Mouse (Mus musculus) adrenal gland, postnatal 14 days (tissue): ENCODE data around the gene Cbx5. TPM values are rescaled to one million over a fixed set of nuclear protein-coding genes. Genes with fewer than 3 reads are reported as not detected.
"Not testable (repeated sequence)": the region's sequence is repeated elsewhere in the genome, so short reads cannot be mapped to it uniquely, and the experiment has no call there.

Experiments used
- DNase-seq: peaks from one replicate; pipeline ENCODE4 v3.0.0; 2021; ENCODE audit warnings: mixed read lengths
- total RNA-seq: library from RNA; stranded (reverse); gene quantifications from 2 replicates; pipeline ENCODE4 v1.2.3, GENCODE M21; 2021

The Cbx5 gene
- total RNA-seq, 1 experiment from 2014 or later, result 73.0 TPM

DNA sequence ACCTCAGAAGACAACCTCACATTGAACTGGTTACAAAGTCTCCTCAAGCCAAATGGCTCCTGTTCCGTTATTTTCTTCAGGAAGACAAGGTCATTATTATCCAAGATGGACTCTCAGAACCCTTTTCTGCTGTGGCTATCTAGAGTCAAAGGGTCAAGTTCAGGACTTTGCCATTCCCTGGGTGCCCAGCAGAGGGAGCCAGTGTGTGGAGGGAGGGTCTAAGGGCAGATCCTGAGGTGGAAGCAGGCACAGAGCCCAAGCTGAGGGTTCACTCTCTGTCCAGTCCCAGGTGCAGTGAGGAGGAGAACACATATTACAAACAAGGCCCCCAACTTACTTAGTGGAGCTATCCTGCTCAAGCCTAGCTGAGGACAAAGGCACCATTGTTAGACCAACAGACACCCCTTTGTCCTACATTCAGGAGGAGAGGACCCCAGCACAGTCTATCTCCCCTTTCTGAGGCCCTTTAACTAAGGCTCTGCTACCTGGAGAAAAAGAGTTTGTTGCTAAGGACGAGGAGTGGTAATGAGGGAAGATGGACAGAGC, 10.7 kb upstream of the Cbx5 start:
- peak; percentile 87 for DNase-seq

DNA sequence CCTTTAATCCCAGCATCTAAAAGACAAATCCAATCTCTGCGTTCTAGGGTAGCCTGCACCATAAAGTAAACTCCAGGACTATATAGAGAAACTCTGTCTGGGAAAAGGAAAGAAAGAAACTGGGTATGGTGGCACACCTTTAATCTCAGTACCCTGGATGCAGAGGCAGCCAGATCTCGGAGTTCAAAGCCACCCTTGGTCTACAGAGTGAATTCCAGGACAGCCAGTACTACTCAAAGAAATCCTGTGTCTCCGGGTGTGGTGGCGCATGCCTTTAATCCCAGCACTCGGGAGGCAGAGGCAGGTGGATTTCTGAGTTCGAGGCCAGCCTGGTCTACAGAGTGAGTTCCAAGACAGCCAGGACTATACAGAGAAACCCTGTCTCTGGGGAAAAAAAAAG, 9.9 kb upstream of the Cbx5 start:
- DNase-seq, result not testable (repeated sequence)

DNA sequence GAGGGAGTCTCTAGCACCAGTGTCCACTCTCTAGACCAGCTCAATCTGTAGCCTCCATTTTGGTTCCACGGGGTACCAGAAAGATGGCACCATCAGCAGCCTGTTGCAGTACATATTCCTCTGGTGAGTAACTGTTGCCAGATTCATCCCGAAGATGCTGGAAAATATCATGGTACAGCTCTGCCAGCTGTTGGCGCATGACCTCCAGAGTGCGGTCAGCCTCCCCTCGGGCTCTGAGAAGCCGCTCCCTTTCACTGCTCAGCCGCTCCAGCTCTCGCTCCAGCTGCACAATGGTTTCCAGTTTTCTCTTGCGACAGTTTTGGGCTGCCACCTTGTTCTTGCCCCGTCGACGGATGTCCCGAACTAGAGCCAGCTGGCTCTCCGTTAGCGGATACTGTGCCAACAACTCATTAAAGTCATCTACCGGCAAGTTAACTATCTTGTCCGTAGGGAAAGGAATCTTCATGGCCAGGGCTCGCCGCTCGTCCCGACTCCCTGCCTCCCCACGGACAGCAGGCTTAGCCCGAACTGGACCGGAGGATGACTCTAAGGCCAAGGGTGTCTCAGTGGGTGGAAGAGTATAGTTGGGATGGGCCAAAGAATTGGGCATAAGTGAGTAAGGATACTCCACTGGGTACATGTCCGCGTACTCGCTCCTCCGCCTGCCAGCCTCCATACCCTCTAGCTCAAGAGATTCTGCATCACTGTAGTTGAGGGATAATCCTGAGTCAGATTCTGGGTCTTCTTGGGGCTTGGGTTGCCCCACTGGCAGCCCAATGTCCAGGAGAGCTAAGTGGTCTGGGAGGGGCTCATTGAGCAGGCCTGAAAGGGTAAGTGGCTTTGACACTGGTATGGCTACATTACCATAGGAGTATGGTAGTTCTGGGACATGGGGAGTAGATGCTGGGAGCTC, 9.0 kb upstream of the Cbx5 start:
- DNase-seq, result peak; percentile 31

DNA sequence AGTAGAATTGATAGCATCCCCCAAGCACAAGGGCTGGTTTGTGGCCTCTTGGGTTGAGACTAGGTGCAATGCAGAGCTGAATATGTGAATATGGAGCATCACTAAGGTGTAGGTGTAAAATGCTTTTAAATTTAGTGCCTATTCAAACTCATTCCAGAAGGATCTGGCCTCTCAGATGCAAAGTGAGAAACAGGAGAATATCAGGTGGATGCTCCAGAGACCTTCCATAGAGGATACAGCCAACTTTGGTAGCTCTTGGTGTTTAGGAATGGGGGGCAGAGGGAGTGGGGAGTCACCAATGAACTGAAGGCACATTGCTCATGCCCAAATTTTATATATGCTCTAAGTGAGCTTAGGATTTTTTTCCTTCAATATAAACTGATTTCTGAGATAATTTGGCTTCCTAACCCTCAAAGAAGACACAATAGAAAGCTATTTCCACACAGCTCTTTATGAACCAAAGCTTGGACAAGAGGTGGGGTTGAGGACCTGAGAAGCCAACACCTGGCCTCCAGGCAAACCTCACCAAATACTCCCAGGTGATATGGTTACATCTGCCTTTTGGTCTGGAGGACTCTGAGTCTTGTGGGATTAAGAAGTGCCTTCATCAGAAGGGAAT, 8.3 kb upstream of the Cbx5 start:
- no peak for DNase-seq

DNA sequence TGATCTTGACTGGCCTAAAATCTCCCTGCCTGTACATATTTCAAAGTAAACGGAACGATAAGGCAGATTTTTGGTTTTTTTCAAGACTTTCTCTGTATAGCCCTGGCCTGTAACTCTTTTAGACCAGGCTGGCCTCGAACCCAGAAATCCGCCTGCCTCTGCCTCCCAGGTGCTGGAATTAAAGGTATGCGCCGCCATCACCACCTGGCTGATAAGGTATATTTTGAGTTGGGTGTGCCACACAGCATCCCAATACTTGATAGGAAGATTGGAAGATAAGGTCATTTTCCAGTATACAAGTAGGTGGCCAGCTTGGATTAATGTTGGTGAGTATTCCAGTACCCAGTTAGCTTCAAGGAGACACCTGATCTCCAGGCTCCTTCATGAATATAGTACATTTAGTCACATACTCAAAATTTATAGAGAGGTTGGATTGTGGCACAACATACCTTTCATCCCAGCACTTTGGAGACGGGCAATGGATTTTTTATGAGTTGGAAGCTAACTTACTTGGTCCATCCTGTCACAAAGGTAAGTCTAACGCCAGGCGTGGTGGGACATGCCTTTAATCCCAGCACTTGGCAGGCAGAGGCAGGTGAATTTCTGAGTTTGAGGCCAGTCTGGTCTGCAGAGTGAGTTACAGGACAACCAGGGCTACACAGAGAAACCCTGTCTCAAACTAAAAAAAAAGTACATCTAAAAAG, 7.6 kb upstream of the Cbx5 start:
- DNase-seq, result no peak

DNA sequence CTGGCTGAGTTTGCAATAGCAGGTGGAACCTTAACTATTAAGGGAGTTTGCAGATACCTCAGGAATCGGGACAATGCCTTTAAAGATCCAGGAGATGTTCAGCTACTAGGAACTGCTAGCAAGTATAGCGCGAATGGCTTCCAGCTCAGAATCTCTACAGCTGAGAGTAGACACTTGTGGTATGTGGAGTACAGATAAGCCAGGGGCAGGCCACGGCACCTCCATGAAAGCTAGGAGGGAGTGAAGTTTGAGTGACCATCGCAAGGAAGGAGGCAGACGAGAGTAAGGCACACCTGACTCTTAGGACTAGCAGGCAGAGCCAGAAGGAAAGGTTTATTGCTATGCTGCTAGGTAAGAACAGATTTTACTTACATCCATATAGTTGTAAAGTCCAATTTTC, 6.0 kb upstream of the Cbx5 start:
- no peak for DNase-seq

DNA sequence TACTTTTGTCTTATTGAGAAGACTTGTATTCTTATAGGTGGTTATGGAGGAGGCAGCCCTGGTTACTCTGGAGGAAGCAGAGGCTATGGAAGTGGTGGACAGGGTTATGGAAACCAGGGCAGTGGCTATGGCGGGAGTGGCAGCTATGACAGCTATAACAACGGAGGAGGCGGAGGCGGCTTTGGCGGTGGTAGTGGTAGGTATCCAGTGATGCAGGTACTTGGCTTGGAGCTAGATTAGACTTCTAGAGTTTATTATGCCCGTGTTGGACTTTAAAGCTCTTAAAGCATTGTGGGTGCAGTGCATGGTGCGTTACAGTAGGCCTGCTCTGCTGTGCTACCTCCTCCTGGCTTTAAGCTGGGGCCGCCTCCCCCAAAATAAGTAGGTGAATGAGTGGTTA, 3.3 kb upstream of the Cbx5 start:
- DNase-seq, result no peak

DNA sequence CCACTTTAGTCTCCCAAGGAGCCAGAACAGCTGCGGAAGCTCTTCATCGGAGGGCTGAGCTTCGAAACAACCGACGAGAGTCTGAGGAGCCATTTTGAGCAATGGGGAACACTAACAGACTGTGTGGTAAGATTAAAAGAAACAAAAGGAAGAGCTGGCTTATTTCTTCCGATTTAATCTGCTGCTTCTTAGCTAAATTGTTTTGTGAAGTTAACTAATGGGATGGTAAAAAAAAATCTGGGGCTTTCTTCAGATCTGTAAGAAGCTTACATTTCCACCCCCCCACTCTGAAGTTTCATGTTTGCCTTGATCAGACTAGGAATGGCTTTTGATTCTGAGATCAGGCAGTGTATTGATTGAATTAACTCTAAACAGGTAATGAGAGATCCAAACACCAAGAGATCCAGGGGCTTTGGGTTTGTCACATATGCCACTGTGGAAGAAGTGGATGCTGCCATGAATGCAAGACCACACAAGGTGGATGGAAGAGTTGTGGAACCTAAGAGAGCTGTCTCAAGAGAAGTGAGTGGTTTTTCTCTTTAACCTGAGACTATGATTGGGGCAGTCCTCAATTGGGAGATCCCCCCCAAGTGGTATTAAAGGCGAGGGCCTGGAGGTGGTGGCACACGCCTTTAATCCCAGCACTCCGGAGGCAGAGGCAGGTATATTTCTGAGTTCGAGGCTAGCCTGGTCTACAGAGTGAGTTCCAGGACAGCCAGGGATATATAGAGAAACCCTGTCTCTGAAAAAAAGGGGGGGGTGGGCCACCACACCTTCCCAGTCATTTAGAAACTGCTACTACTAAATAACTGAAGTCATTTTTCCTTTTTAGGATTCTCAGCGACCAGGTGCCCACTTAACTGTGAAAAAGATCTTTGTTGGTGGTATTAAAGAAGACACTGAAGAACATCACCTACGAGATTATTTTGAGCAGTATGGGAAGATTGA, 1.7 kb upstream of the Cbx5 start:
- DNase-seq, result not testable (repeated sequence)

DNA sequence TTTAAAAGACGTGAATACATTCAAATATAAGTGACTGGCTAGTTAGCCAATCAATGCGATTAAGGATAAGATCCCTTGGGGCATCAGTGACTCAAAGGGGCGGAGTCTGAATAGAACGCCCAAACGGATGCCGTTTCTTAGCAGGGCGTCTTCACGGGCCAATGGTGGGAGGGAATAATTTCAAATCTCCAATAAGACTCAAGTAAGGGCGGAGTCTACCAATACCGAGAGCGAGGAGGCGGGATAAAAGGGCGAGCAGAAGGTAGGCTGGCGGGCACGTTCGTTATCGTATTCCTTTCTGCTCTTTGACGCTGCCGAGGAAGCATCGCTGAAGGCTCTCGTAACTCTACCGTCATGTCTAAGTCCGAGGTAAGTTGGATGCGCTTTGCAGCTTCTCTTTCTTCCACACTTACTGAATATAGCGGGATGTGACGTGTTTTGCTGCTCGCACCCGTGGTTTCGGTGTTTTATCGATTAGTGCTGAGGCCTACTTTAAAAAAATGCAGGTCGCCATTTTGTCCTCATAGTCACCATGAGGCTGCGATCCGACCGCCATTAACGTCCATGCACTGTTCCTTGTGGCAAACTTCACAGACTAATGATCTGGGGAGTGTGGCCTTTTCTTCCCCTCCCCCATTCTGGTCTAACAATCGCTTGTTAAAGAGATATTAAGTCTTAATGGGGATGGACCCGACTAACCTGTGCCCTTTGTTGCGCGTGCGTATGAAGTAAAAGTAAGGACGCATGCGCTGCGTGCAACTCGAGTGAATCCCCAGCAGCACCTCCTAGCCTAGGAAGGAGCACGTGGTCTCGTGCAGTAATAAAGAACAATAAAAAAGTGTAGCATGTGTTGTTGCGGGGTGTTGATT, 778 bp upstream of the Cbx5 start, which contains the start of gene Hnrnpa1:
Hnrnpa1 (plus strand) TSS at position 273 of the 869 bp plus-strand sequence.
- DNase-seq, result peak; percentile 94

DNA sequence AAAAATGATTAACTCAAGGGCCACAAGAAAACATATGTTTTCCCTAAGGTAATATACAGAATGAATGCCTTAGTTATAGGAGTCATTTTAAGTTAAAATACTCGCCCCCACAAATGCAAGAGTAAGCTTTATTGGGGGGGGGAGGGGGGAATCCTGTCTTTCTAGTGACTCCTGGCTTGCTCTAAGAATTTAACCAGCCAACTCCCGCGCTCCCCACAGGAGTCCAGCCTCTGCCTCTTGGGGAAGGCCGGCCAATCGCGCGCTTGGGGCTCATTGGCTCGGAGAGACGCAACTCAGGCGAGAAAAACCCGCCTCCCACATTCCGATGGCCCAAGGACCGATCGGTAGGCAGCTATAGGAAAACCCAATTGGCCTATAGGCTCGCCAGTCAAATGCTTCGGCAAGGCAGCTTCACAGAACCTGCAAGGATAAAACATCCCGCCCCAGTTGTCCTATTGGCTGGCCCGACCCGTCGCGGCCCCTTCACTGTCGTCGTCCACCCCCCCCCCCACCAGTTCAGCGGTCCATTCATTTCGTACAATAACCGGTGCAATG, 409 bp downstream of the Cbx5 start:
- peak; percentile 96 for DNase-seq

DNA sequence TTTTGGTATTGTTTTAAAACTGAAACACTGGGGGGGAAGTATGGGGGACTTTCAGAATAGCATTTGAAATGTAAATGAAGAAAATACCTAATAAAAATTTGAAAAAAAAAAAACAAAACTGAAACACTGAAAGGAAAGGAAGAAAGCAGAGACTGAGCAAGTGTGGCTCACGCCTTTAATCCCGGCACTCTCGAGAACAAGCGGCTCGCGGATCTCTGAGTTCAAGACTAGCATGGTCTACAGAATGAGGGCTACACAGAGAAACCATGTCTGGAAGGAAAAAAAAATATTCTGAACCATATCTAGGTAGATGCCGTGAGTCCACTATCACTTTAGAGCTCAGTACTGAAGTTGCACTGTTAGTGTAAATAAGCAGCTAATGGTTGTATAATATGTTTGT, 2.3 kb downstream of the Cbx5 start:
- no peak for DNase-seq

DNA sequence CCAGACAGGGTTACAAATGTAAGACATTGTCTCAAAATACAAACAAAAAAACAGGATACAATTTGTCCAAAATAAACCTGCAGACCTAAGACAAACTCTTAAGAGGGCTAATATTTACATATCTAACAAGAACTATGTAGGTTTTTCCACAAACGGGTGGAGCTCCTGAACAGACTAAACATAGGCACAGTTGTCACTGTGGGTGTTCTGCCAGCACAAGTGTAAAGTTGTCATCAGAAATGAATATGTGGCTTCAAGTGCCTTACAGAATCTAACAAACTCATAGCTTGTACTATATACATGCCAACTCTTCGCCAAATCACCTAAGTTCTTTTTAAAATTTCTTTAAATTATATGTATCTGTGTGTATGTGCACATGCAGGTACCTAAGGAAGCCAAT, 6.5 kb downstream of the Cbx5 start:
- DNase-seq, result no peak

DNA sequence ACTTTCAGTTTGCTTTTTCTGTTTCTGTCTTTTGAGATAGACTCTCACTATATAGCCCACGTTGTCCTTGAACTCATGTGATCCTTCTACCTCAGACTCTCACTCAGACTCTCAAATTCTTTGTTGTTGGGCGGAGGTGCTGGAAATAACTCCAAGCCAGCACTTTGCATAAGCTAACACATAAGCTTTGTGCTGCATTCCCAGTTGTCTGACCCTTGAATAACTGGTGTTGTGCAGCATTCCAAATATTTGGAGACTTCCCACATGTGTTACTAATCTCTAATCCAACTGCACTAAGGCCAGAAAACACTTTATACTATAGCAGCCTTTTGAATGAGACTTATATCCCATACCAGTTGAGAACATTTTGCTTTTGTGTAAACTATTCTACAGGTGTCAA, 10.7 kb downstream of the Cbx5 start:
- no peak for DNase-seq

DNA sequence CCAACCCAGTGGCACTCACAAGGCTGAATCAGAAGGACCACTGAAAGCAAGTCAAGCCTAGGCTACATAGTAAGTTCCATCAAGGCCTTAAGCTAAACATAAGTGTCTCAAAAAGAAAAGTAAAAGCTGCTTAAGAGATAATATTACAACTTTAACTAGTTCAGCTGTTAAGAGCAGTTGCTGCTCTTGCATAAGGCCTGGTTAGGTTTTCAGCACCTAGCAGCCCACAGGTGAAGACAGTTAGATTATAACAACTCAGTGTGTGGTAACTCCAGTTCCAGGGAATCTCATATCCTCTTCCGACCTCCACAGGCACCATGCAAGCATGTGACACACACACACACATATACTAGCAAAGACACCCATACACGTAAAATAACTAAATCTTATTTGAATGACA, 12.0 kb downstream of the Cbx5 start:
- no peak for DNase-seq

DNA sequence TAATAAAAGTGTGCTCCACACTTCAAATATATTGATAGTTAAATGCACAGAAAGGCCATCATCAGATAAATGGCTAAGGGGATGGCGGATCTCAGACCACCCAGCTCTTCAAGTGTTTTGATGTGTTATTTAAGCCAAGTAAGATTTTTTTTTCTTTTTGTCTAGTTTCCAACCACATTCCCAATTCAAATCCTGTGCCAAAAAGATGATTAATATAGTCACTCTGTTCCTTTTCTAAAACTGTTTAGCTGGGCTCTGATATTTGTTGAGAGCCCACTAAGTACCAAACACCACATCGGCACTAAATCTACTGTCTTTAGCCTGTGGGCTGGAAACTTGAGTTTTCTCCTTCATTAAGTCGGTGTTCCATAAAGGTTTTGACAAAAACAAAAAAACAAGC, 12.6 kb downstream of the Cbx5 start:
- no peak for DNase-seq

DNA sequence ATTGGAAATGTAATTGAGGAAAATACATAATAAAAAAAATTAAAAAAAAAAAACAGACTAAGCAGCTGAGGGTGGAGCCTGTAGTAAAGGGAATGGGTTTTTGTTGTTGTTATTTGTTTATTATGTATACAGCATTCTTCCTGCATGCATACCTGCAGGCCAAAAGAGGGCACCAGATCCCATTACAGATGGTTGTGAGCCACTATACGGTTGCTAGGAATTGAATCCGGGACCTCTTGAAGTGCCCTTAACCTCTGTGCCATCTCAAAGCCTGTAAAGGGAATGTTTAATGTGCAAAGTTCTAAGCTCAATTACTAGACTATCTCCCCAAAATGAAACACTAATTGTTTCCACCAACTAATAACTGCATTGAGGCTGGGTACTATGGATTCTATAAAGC, 15.5 kb downstream of the Cbx5 start:
- DNase-seq, result no peak

DNA sequence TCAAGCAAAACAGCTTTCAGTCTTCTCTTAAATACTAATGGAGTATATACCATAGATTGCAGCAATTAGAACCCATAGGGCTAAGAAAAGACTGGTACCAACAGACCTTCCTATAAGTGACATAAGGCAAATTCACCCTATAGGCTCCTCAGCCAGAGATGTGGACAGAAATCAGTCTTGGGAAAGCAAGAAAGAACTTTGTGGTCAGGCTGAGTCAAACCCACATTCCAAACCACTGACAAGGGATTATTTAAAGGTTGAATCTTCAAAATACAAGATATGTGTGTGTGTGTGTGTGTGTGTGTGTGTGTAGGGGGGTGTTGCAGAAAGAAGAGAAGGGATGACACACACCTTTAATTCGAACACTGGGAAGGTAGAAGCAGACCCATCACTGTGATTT, 18.2 kb downstream of the Cbx5 start:
- peak; percentile 30 for DNase-seq

DNA sequence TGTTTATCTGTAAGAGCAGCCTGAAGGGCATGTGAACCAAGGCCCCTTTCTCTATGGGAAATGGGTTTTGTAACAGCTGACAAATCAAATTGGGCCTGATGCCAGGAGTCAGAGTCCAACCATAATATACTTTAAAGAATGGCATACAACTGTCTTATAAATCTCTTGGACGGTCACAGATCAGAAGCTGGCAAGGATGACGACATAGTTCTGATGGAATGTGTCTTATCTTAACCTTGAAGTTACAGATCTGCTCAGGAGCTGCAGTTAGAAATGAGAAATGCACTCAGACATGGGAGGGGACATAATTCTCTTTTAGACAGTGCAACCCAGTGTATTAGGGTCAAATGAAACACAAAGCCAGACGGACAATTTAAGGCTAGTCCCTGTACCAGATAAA, 18.8 kb downstream of the Cbx5 start:
- peak; percentile 79 for DNase-seq

DNA sequence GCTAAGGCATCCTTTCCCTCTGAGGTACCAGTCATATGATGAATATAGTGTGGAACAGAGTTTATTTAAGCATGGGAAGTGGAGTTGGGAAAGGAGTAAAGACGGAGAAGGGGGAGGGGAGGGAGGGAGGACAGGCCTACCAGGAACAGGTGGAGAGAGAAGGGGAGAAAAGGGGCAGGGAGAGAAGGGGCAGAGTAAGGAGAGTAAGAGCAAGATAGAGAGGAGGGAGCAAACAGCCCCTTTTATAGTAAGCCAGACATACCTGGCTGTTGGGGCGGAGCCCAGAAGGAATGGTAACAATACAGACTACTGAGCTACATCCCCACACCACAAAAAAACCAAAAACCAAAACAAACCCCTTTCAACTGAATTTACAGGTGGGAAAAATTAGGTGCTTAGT, 23.6 kb downstream of the Cbx5 start:
- DNase-seq, result no peak
